Mouse (Mus musculus) CH12.LX (cell line): ENCODE measurements around the gene Snx13. TPM values are rescaled to one million over a fixed set of nuclear protein-coding genes. Genes with fewer than 3 reads are reported as not detected.

Experiments used
- DNase-seq: peaks from one replicate; pipeline ENCODE4 v3.0.0-alpha.2; 2013; ENCODE audit errors: extremely low read depth
- H3K27ac ChIP-seq: 2 replicates; pipeline ENCODE4 v1.5.1; 2012; ENCODE audit warnings: low read depth, mild to moderate bottlenecking, control low read depth, moderate library complexity; ENCODE audit not compliant: insufficient read depth
- H3K27me3 ChIP-seq: replicated peaks from 2 replicates; pipeline ENCODE3; 2012; ENCODE audit warnings: inconsistent platforms
- H3K36me3 ChIP-seq, 2 experiments: replicated peaks in 1 of 2; 2 replicates each; pipeline versions ENCODE3 to v1.6.1; 2012; ENCODE audit warnings: inconsistent platforms in 1 of 2, low read length in 1 of 2, mild to moderate bottlenecking in 1 of 2, mixed read lengths in 1 of 2, moderate library complexity in 1 of 2; ENCODE audit not compliant: control insufficient read depth in 1 of 2, insufficient read depth in 1 of 2
- H3K4me1 ChIP-seq, 2 experiments: 2 replicates each; pipeline ENCODE4 v1.6.1; 2012; ENCODE audit warnings: inconsistent platforms in 1 of 2, moderate library complexity in 1 of 2; ENCODE audit not compliant: insufficient read depth in 2 of 2, control insufficient read depth in 1 of 2
- H3K4me2 ChIP-seq: 2 replicates; pipeline ENCODE4 v1.6.1; 2012; ENCODE audit warnings: low read depth, mild to moderate bottlenecking, control low read depth; ENCODE audit not compliant: poor library complexity, insufficient read depth, severe bottlenecking
- H3K4me3 ChIP-seq, 3 experiments: fragments of 150-350 bp in 1 of 3; sonication (generic) in 1 of 3; replicated peaks in 1 of 3; 2 replicates each; pipeline versions ENCODE3 to v1.5.1; 2011 to 2012; ENCODE audit warnings: low read depth in 2 of 3, low read length in 2 of 3, mild to moderate bottlenecking in 2 of 3, moderate library complexity in 2 of 3, control low read depth in 1 of 3, improper control_type of control experiment in 1 of 3, inconsistent platforms in 1 of 3, mixed read lengths in 1 of 3; ENCODE audit not compliant: poor library complexity in 1 of 3
- H3K79me2 ChIP-seq: replicated peaks from 2 replicates; pipeline ENCODE4 v1.6.1; 2012; ENCODE audit warnings: mild to moderate bottlenecking, moderate library complexity; ENCODE audit not compliant: control insufficient read depth, poor library complexity, insufficient read depth, severe bottlenecking; ENCODE audit errors: extremely low read depth
- H3K9ac ChIP-seq: 2 replicates; pipeline ENCODE4 v1.6.1; 2012; ENCODE audit warnings: low read depth, mild to moderate bottlenecking, control low read depth, moderate library complexity; ENCODE audit not compliant: insufficient read depth
- H3K9me3 ChIP-seq: replicated peaks from 2 replicates; pipeline ENCODE3; 2012; ENCODE audit warnings: low read length, inconsistent platforms, mixed read lengths
- BHLHE40 ChIP-seq: IDR thresholded peaks from 2 replicates; pipeline ENCODE4 v1.6.1; 2011; ENCODE audit warnings: mild to moderate bottlenecking, low read depth, low read length, improper control_type of control experiment
- CHD1 ChIP-seq: IDR thresholded peaks from 2 replicates; pipeline ENCODE4 v1.6.1; 2012; ENCODE audit warnings: low read depth, low read length, improper control_type of control experiment, inconsistent platforms
- ELF1 ChIP-seq: IDR thresholded peaks from 2 replicates; pipeline ENCODE4 v1.6.1; 2014; ENCODE audit warnings: low read depth, mild to moderate bottlenecking, inconsistent platforms, low read length, improper control_type of control experiment
- EP300 ChIP-seq: IDR thresholded peaks from 2 replicates; pipeline ENCODE4 v1.6.1; 2011; ENCODE audit warnings: low read length, improper control_type of control experiment
- GABPA ChIP-seq: IDR thresholded peaks from 2 replicates; pipeline ENCODE4 v1.6.1; 2012; ENCODE audit warnings: low read depth, low read length, improper control_type of control experiment, inconsistent platforms; ENCODE audit not compliant: insufficient replicate concordance
- JUND ChIP-seq: conservative IDR thresholded peaks from 2 replicates; pipeline ENCODE4 v1.6.1; 2011; ENCODE audit warnings: low read depth, low read length, improper control_type of control experiment
- KAT2A ChIP-seq: IDR thresholded peaks from 2 replicates; pipeline ENCODE4 v1.6.1; 2012; ENCODE audit warnings: low read length, improper control_type of control experiment, inconsistent platforms; ENCODE audit not compliant: insufficient replicate concordance
- MAX ChIP-seq: IDR thresholded peaks from 2 replicates; pipeline ENCODE4 v1.6.1; 2011; ENCODE audit warnings: low read length, improper control_type of control experiment
- MAZ ChIP-seq: IDR thresholded peaks from 2 replicates; pipeline ENCODE4 v1.6.1; 2012; ENCODE audit warnings: low read depth, mild to moderate bottlenecking, inconsistent platforms, low read length, improper control_type of control experiment, moderate library complexity
- NRF1 ChIP-seq: IDR thresholded peaks from 2 replicates; pipeline ENCODE4 v1.6.1; 2014; ENCODE audit warnings: low read depth, mild to moderate bottlenecking, inconsistent platforms, low read length, improper control_type of control experiment, moderate library complexity
- RAD21 ChIP-seq: IDR thresholded peaks from 2 replicates; pipeline ENCODE4 v1.6.1; 2011; ENCODE audit warnings: low read depth, mild to moderate bottlenecking, low read length, improper control_type of control experiment, moderate library complexity
- SIN3A ChIP-seq: IDR thresholded peaks from 2 replicates; pipeline ENCODE4 v1.6.1; 2012; ENCODE audit warnings: low read length, improper control_type of control experiment, inconsistent platforms
- SMC3 ChIP-seq: IDR thresholded peaks from 2 replicates; pipeline ENCODE4 v1.6.1; 2011; ENCODE audit warnings: low read depth, low read length, improper control_type of control experiment
- USF1 ChIP-seq: IDR thresholded peaks from 2 replicates; pipeline ENCODE4 v1.6.1; 2014; ENCODE audit warnings: low read depth, mild to moderate bottlenecking, inconsistent platforms, low read length, improper control_type of control experiment
- ZKSCAN1 ChIP-seq: IDR thresholded peaks from 2 replicates; pipeline ENCODE4 v1.6.1; 2012; ENCODE audit warnings: low read depth, inconsistent platforms, low read length, improper control_type of control experiment, borderline replicate concordance
- dilution Hi-C: fragments of 300-500 bp; cut with MboI; formaldehyde crosslinking; loops from 2 replicates; pipeline ENCODE4 v1.14.3; 2020; ENCODE audit warnings: low sequenced_read_pairs; ENCODE audit not compliant: extremely low pct_unique_long_range_greater_than_20kb, extremely low pct_ligation_motif_present
- in situ Hi-C: fragments of 300-500 bp; cut with MboI; formaldehyde crosslinking; loops from 3 replicates; pipeline ENCODE4 v1.14.3; 2019; ENCODE audit warnings: low sequenced_read_pairs, low pct_ligation_motif_present, low pct_unique_long_range_greater_than_20kb, mixed read lengths
- polyA plus RNA-seq: library from polyadenylated mRNA; unstranded; fragments of >175 nt; gene quantifications from 2 replicates; pipeline ENCODE4 v1.2.1, GENCODE M21; 2012; ENCODE audit warnings: low read depth; ENCODE audit not compliant: insufficient read length
- total RNA-seq, 2 experiments: library from RNA; depleted of rRNA; stranded (reverse); fragments of 300-350 nt in 1 of 2; fragments of >200 nt in 1 of 2; gene quantifications; 2 replicates each; pipeline ENCODE4 v1.2.3; 2012 to 2014

Gene Snx13
- total and polyA plus RNA-seq, 3 experiments = 7.0 to 12.2 (median 11.4) TPM

GRCm38 (mm10) chr12:35025916-35026432 lies 21.0 kb upstream of the Snx13 start:
- DNase-seq = no peak
- dilution Hi-C loops = no loop called here

GRCm38 (mm10) chr12:35027533-35027932 lies 19.5 kb upstream of the Snx13 start:
- no peak for DNase-seq
- Histone ChIP-seq H3K4me3 (no peak overlapping the region), H3K27ac (no peak overlapping the region), H3K9me3 (no peaks in the 10 kb centered on the region), H3K79me2 (no peaks in the 10 kb centered on the region), H3K36me3 (no peaks in the 10 kb centered on the region), H3K27me3 (no peaks in the 10 kb centered on the region), H3K9ac (no peak overlapping the region), H3K4me2 (no peak overlapping the region), H3K4me1 (peaks cover 2 to 9% of the 10 kb centered on the region in 2 experiments; a peak in 3 of 4 replicates)
- dilution Hi-C loops (no loop called here), in situ Hi-C loops (no loop called here)
- no peak for TF ChIP-seq GABPA
- TF ChIP-seq ELF1 = no peak
- TF ChIP-seq EP300 = no peak
- no peak for TF ChIP-seq SIN3A
- no peak for TF ChIP-seq NRF1
- TF ChIP-seq CHD1 = no peak
- TF ChIP-seq MAZ = no peak
- TF ChIP-seq BHLHE40 = no peak
- TF ChIP-seq RAD21 = no peak
- no peak for TF ChIP-seq USF1
- no peak for TF ChIP-seq ZKSCAN1
- no peak for TF ChIP-seq SMC3

More at GRCm38 (mm10) chr12:35025916-35026432, 21.0 kb upstream of the Snx13 start:
- Histone ChIP-seq H3K27me3 (no peaks in the 10 kb centered on the region), H3K4me2 (no peak overlapping the region), H3K9ac (no peak overlapping the region), H3K9me3 (no peaks in the 10 kb centered on the region), H3K4me1 (peaks cover 2 to 9% of the 10 kb centered on the region in 2 experiments; a peak in 3 of 4 replicates), H3K27ac (no peak overlapping the region), H3K79me2 (no peaks in the 10 kb centered on the region), H3K36me3 (no peaks in the 10 kb centered on the region), H3K4me3 (no peak overlapping the region)
- TF ChIP-seq MAZ = no peak
- no peak for TF ChIP-seq SMC3
- no peak for TF ChIP-seq JUND
- TF ChIP-seq KAT2A = no peak
- no peak for TF ChIP-seq MAX
- no peak for TF ChIP-seq NRF1
- in situ Hi-C loops = no loop called here
